Mouse (Mus musculus): ENCODE measurements around the gene Ahnak2. TPM values are rescaled to one million over a fixed set of nuclear protein-coding genes. Genes with fewer than 3 reads are reported as not detected.

Ahnak2 gene
- total and polyA plus RNA-seq, 3 experiments, result 2.6 to 11.4 TPM; not detected in 1

DNA sequence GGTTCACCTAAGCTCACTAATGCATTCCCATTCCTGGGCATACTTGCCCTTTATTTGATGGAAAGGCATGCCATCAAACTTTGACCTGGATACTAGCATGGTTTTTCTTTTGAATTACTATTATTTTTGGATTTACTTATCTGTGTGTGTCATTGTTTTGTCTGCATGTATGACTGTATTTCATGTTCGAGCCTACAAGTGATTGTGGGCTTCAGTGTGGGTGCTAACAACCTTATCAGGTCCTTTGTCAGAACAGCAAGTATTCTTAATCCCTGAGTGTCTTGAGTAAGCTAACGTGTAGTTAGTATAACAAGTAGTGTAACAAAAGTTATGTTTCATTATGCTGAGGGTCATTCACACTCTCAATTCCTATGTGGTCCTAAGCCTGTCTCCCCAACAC lies 27.7 kb upstream of the Ahnak2 start:
- Histone ChIP-seq H3K36me3 (ENCODE audit: control insufficient read depth in 1 of 2, insufficient read depth in 2 of 2, low read length in 2 of 2) (peaks cover 22 to 56% of the 10 kb centered on the region in 2 experiments), H3K4me3 (ENCODE audit: control insufficient read depth in 1 of 2, insufficient read depth in 1 of 2, low read depth in 2 of 2, low read length in 2 of 2) (peak overlapping the region; percentile 69 to 88), H3K4me1 (ENCODE audit: control insufficient read depth in 1 of 2, insufficient read depth in 2 of 2, low read length in 2 of 2) (peaks cover 32 to 61% of the 10 kb centered on the region in 2 experiments), H3K79me2 (ENCODE audit: control insufficient read depth, insufficient read depth, low read length, poor library complexity) (peaks cover 59% of the 10 kb centered on the region), H3K9me3 (replicated peaks; ENCODE audit: insufficient read depth, low read length) (no peaks in the 10 kb centered on the region), H3K27me3 (ENCODE audit: control insufficient read depth in 1 of 2, insufficient read depth in 2 of 2, low read length in 2 of 2) (no peaks in the 10 kb centered on the region), H3K9ac (ENCODE audit: control insufficient read depth, low read depth, low read length, poor library complexity, severe bottlenecking) (peak overlapping the region; percentile 85), H3K27ac (ENCODE audit: control insufficient read depth, low read depth, low read length) (peak overlapping the region; percentile 80)
- DNase-seq (ENCODE audit: low read depth, low spot score), result peak; percentile 85
- TF ChIP-seq GATA1 (IDR thresholded peaks at IDR 0.05; ENCODE audit: low read depth, low read length), result peak; percentile 69
- no peak for TF ChIP-seq SMC3 (IDR thresholded peaks at IDR 0.05; ENCODE audit: low read depth, low read length)

- peak within 1 kb of the TSS; percentile 93 for H3K9ac ChIP-seq (ENCODE audit: control insufficient read depth, low read depth, low read length, poor library complexity, severe bottlenecking)
- DNase-seq (ENCODE audit: low read depth, low spot score), result peak; percentile 100
- H3K36me3 ChIP-seq (ENCODE audit: control insufficient read depth in 1 of 2, insufficient read depth in 2 of 2, low read length in 2 of 2), result peaks cover 30 to 63% of the 10 kb centered on the region in 2 experiments
- no peak for TF ChIP-seq CTCF (IDR thresholded peaks at IDR 0.05 in 2 of 3, conservative IDR thresholded peaks at IDR 0.05 in 1 of 3; ENCODE audit: control insufficient read depth in 1 of 3, insufficient read depth in 1 of 3, low read depth in 2 of 3, low read length in 3 of 3, poor library complexity in 1 of 3, severe bottlenecking in 1 of 3)
- TF ChIP-seq KAT2A (conservative IDR thresholded peaks at IDR 0.05; ENCODE audit: low read depth, low read length), result no peak
- 0 out of 2 replicates have a peak, but pooled peaks have one; percentile 4 for TF ChIP-seq GATA1 (IDR thresholded peaks at IDR 0.05; ENCODE audit: low read depth, low read length)
- TF ChIP-seq SMC3 (IDR thresholded peaks at IDR 0.05; ENCODE audit: low read depth, low read length), result no peak
- TF ChIP-seq TCF12 (IDR thresholded peaks at IDR 0.05; ENCODE audit: low read depth, low read length), result no peak
- no peak for TF ChIP-seq EP300 (IDR thresholded peaks at IDR 0.05; ENCODE audit: low read depth in 1 of 2, low read length in 2 of 2)
- TF ChIP-seq MAZ (IDR thresholded peaks at IDR 0.05; ENCODE audit: low read depth, low read length), result no peak
- TF ChIP-seq HCFC1 (IDR thresholded peaks at IDR 0.05; ENCODE audit: low read depth, low read length), result no peak
- peaks cover 67% of the 10 kb centered on the region for H3K79me2 ChIP-seq (ENCODE audit: control insufficient read depth, insufficient read depth, low read length, poor library complexity)
- peak within 1 kb of the TSS; percentile 81 to 90 for H3K4me3 ChIP-seq (ENCODE audit: control insufficient read depth in 1 of 2, insufficient read depth in 1 of 2, low read depth in 2 of 2, low read length in 2 of 2)
- H3K27ac ChIP-seq (ENCODE audit: control insufficient read depth, low read depth, low read length), result peak within 1 kb of the TSS; percentile 92
- no peaks in the 10 kb centered on the region for H3K27me3 ChIP-seq (ENCODE audit: control insufficient read depth in 1 of 2, insufficient read depth in 2 of 2, low read length in 2 of 2)
- H3K9me3 ChIP-seq (replicated peaks; ENCODE audit: insufficient read depth, low read length), result no peaks in the 10 kb centered on the region
- H3K4me1 ChIP-seq (ENCODE audit: control insufficient read depth in 1 of 2, insufficient read depth in 2 of 2, low read length in 2 of 2), result peaks cover 33 to 63% of the 10 kb centered on the region in 2 experiments
Observed at GRCm38 (mm10) chr12:112829244-112829864, 26.9 kb upstream of the Ahnak2 start, which contains the start of gene Cdca4. TSS of gene Cdca4 (minus strand) at chr12:112829423.

DNA sequence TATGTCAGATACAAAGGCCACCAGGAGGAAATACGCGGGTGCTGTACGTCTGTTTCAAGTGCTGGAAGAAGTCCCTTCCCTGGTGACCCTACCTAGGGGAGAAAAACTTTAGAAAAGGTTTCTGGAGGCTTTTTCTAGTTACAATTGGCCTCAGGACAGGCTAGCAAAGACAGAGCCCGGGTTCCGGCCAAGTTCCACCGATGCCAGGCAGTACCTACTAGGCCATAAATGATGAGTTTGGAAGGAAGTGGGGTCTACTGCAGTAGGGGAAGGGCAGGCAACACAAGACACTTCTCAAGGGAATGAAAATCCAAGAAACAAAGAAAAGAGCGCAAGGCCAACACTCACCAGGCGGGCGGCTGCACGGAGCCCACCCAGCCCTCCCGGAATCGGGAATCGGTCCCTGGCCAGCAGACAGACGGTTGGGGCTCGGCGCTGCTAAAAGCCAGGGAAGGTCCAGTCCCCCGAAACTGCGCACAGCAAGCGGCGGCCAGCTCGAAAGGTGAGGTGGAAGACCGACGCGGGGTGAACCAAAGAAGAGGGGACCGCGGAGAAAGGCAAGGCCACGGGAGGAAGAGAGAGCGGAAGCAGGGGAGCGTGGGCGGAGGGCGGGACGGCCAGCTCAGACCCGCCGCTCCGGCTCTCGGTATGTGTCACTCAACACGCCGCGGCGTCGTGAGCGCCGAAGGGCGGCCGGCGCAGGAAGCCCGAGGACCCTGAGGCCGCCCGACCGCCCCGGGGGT lies 26.2 kb upstream of the Ahnak2 start:
- DNase-seq (ENCODE audit: low read depth, low spot score), result peak; percentile 97
- Histone ChIP-seq H3K79me2 (ENCODE audit: control insufficient read depth, insufficient read depth, low read length, poor library complexity) (peaks cover 73% of the 10 kb centered on the region), H3K4me1 (ENCODE audit: control insufficient read depth in 1 of 2, insufficient read depth in 2 of 2, low read length in 2 of 2) (peaks cover 34 to 63% of the 10 kb centered on the region in 2 experiments), H3K9ac (ENCODE audit: control insufficient read depth, low read depth, low read length, poor library complexity, severe bottlenecking) (peak overlapping the region; percentile 93), H3K27me3 (ENCODE audit: control insufficient read depth in 1 of 2, insufficient read depth in 2 of 2, low read length in 2 of 2) (no peaks in the 10 kb centered on the region), H3K4me3 (ENCODE audit: control insufficient read depth in 1 of 2, insufficient read depth in 1 of 2, low read depth in 2 of 2, low read length in 2 of 2) (peak overlapping the region; percentile 81 to 90), H3K9me3 (replicated peaks; ENCODE audit: insufficient read depth, low read length) (no peaks in the 10 kb centered on the region), H3K36me3 (ENCODE audit: control insufficient read depth in 1 of 2, insufficient read depth in 2 of 2, low read length in 2 of 2) (peaks cover 37 to 63% of the 10 kb centered on the region in 2 experiments), H3K27ac (ENCODE audit: control insufficient read depth, low read depth, low read length) (peak overlapping the region; percentile 92)
- TF ChIP-seq GATA1 (IDR thresholded peaks at IDR 0.05; ENCODE audit: low read depth, low read length), result no peak
- TF ChIP-seq KAT2A (conservative IDR thresholded peaks at IDR 0.05; ENCODE audit: low read depth, low read length), result no peak
- no peak for TF ChIP-seq RCOR1 (IDR thresholded peaks at IDR 0.05; ENCODE audit: low read depth, low read length)
- no peak for TF ChIP-seq USF2 (IDR thresholded peaks at IDR 0.05; ENCODE audit: borderline replicate concordance in 1 of 2, insufficient read depth in 1 of 2, low read depth in 1 of 2, low read length in 2 of 2)
- TF ChIP-seq POLR2AphosphoS2 (IDR thresholded peaks at IDR 0.05; ENCODE audit: low read length), result no peak
- TF ChIP-seq MAZ (IDR thresholded peaks at IDR 0.05; ENCODE audit: low read depth, low read length), result no peak
- TF ChIP-seq ZKSCAN1 (IDR thresholded peaks at IDR 0.05; ENCODE audit: low read depth, low read length), result no peak
- no peak for TF ChIP-seq CTCF (IDR thresholded peaks at IDR 0.05 in 2 of 3, conservative IDR thresholded peaks at IDR 0.05 in 1 of 3; ENCODE audit: control insufficient read depth in 1 of 3, insufficient read depth in 1 of 3, low read depth in 2 of 3, low read length in 3 of 3, poor library complexity in 1 of 3, severe bottlenecking in 1 of 3)
- no peak for TF ChIP-seq MAFK (IDR thresholded peaks at IDR 0.05; ENCODE audit: borderline replicate concordance, low read depth, low read length)
- no peak for TF ChIP-seq NRF1 (IDR thresholded peaks at IDR 0.05; ENCODE audit: insufficient read depth, low read depth, low read length, poor library complexity, severe bottlenecking)
- no peak for TF ChIP-seq TCF12 (IDR thresholded peaks at IDR 0.05; ENCODE audit: low read depth, low read length)
- no peak for TF ChIP-seq ZC3H11A (IDR thresholded peaks at IDR 0.05; ENCODE audit: low read depth, low read length)
- no peak for TF ChIP-seq TBP (IDR thresholded peaks at IDR 0.05; ENCODE audit: low read depth, low read length)

Measured in MEL (cell line).